Mouse (Mus musculus): ENCODE measurements around the gene Polr2f. TPM values are rescaled to one million over a fixed set of nuclear protein-coding genes. Genes with fewer than 3 reads are reported as not detected.

Gene Polr2f
- total RNA-seq, 2 experiments from 2014 or later = 95.2 to 109 TPM

- no peak for DNase-seq (ENCODE audit: low spot score in 2 of 2)
- intact Hi-C loops (cut with DNase I) = no loop called here
These were observed 29.0 kb upstream of the Polr2f start for GRCm38 (mm10) chr15:79111774-79112173.

- DNase-seq (ENCODE audit: low spot score in 2 of 2) = no peak
- intact Hi-C loops (cut with DNase I) = no loop called here
These were observed 25.5 kb upstream of the Polr2f start for GRCm38 (mm10) chr15:79115276-79115675.

- intact Hi-C loops (cut with DNase I) = no loop called here
- no peak for DNase-seq (ENCODE audit: low spot score in 2 of 2)
These were observed 21.3 kb upstream of the Polr2f start for GRCm38 (mm10) chr15:79119491-79119890.

DNA sequence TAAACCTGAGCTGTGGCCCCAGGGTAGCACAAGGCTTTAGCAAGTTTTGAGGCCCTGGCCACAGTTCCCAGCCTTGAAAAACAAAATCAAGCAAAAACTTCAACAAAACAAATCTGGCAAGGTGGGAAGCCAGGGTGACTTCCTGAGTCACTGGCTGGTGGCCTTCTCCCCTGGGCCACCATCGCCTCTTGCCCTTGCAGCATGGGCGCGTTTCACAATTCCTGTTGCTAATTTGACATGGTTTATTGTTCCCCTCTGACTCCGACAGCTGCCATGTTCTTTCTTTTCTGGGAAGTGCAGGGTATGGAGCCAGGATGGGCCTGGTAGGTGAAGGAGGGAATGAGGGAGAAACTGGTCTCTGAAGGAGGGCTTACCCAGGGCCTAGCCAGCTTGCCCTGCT lies 18.7 kb upstream of the Polr2f start:
- intact Hi-C loops (cut with DNase I) = no loop called here

GRCm38 (mm10) chr15:79122546-79122945 lies 18.3 kb upstream of the Polr2f start:
- intact Hi-C loops (cut with DNase I) = no loop called here
- no peak for DNase-seq (ENCODE audit: low spot score in 2 of 2)

More for the DNA sequence above, 18.7 kb upstream of the Polr2f start:
- no peak for DNase-seq (ENCODE audit: low spot score in 2 of 2)

DNA sequence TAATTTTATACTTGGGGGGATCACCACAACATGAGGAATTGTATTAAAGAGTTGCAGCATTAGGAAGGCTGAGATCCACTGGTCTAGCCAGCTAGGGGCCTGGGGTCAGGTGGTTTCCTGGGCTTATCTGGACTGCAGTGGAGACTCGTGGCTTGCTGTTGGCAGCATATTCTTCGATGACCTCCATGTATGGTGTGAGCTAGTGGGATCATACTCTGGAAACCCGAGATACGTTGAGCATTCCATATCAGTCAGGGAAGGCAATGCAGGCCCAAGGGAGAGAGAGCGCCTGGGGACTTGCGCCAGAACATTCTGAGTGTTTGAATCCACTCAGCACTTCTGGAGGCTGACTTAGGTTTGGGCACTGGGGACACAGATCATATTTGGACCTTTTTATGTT lies 17.1 kb upstream of the Polr2f start:
- DNase-seq (ENCODE audit: low spot score in 2 of 2) = no peak
- intact Hi-C loops (cut with DNase I) = no loop called here

DNA sequence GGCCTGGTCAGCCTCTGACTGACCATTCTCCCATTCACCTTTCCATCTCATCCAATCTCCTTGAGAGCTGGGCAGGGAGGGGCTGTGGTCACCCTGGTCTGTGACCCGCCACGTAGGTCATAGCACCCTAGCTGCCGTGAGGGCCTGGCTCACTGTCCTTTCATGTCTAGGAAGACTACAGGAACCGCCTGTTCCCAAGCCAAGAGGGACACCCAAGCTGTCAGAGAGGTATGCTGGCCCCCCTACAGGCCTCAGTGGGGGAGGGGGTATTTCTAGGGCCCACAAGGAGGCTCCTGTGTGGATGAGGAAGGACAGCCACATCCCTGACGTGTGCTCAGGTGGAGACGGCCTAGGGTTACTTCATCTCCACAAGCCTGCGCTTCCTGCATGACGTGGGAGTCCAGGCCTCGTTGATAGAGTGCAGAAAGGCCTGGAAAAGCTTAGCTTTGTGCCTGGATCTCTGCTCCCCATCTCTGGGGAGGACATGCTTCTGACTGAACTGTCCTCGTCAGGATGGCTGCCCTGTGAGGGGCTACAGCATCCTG lies 16.4 kb upstream of the Polr2f start:
- no peak for DNase-seq (ENCODE audit: low spot score in 2 of 2)
- intact Hi-C loops (cut with DNase I) = no loop called here

- DNase-seq (ENCODE audit: low spot score in 2 of 2) = peak; percentile 36 to 50
- intact Hi-C loops (cut with DNase I) = no loop called here
These were observed 14.4 kb upstream of the Polr2f start for GRCm38 (mm10) chr15:79126217-79126932.

DNA sequence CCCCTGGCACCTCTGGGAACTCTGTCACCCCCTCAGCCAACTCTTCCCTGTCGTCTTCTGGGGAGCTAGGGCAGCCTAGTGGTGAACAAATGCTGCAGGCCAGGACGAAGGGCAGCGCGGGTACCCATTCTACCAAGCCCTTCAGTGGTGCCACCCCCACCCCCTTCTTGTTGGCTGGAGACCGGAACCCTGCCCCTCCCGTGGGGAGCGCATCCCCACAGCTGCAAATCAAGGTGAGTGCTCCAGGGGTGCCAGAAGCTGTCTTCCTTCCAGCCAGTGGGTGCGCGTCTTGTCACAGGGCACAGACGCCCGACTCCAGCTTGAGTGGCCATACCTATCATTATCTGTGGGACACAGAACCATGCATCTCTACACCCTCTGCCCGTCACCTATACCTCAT lies 13.7 kb upstream of the Polr2f start:
- no peak for DNase-seq (ENCODE audit: low spot score in 2 of 2)
- intact Hi-C loops (cut with DNase I) = no loop called here

- DNase-seq (ENCODE audit: low spot score in 2 of 2) = no peak
- intact Hi-C loops (cut with DNase I) = no loop called here
These were observed 12.6 kb upstream of the Polr2f start for GRCm38 (mm10) chr15:79128208-79128607.

DNA sequence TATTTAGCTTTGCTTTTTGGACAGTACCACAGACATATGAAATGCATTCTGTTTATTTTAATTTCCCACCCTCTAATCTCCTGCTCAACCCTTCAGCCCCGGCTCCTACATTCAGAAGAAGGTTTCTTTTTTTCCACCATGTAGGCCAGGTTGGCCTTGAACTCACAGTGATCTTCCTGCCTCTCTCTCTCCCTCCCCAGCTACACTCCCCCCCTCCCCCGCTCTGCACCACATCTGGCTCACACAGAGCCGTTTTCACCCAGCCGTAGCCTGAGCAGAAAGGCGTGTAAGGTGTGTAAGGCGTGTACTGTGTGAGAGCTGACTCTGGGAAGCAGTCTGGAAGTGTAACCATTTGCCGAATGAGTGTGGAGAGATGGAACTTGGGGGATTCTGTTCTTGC lies 11.5 kb upstream of the Polr2f start:
- no peak for DNase-seq (ENCODE audit: low spot score in 2 of 2)
- intact Hi-C loops (cut with DNase I) = no loop called here

DNA sequence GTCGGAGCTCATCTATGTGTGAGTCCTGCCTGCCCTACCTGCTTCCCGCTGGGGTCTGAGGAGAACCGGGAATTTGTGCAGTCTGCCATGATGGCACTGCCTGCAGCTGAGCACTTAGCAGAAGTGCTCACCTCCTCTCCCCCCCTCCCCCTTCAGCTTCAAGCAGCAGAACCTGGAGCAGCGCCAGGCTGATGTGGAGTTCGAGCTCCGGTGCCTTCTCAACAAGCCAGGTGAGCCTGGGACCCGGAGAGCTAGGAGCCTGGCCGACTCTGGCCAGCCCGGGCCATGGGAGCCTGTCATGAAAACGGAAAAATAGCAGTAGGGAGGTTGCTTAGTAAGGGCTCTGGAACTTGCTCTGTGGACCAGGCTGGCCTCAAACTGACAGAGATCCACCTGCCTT lies 10.0 kb upstream of the Polr2f start:
- intact Hi-C loops (cut with DNase I) = loop anchor here (5.0 kb wide), 1 partner anchor 33 kb away; no protein-coding TSS in a partner anchor
- DNase-seq (ENCODE audit: low spot score in 2 of 2) = no peak

DNA sequence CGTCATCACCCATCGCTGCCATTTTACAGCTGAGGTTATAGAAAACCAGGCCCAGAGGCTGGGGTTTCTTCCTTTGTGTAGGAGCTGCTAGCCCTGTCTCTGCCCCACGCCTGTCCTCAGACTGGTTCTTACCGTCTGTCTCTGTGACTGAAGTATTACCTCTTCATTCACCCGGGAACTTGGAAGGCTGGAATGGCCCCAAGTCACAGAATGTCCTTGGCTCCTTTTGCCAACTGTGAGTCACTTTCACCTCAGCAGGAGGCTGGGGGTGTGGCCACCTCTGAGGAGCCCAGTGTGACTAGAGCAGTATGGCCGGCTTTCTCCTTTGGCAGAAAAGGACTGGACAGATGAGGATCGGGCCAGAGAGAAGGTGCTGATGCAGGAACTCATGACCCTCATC lies 9.4 kb upstream of the Polr2f start:
- DNase-seq (ENCODE audit: low spot score in 2 of 2) = peak in 1 of 2 experiments; percentile 33
- intact Hi-C loops (cut with DNase I) = loop anchor here (5.0 kb wide), 1 partner anchor 34 kb away; no protein-coding TSS in a partner anchor

GRCm38 (mm10) chr15:79133191-79133661 lies 7.6 kb upstream of the Polr2f start:
- no peak for DNase-seq (ENCODE audit: low spot score in 2 of 2)

GRCm38 (mm10) chr15:79134496-79135270 lies 6.1 kb upstream of the Polr2f start:
- DNase-seq (ENCODE audit: low spot score in 2 of 2) = no peak
- intact Hi-C loops (cut with DNase I) = loop anchor here (5.0 kb wide), 1 partner anchor 37 kb away; no protein-coding TSS in a partner anchor

More at GRCm38 (mm10) chr15:79133191-79133661, 7.6 kb upstream of the Polr2f start:
- intact Hi-C loops (cut with DNase I) = loop anchor here (5.0 kb wide), 1 partner anchor 36 kb away; no protein-coding TSS in a partner anchor

GRCm38 (mm10) chr15:79135332-79135731 lies 5.5 kb upstream of the Polr2f start:
- DNase-seq (ENCODE audit: low spot score in 2 of 2) = no peak
- intact Hi-C loops (cut with DNase I) = no loop called here

GRCm38 (mm10) chr15:79135783-79136575 lies 4.8 kb upstream of the Polr2f start:
- no peak for DNase-seq (ENCODE audit: low spot score in 2 of 2)
- intact Hi-C loops (cut with DNase I) = no loop called here

DNA sequence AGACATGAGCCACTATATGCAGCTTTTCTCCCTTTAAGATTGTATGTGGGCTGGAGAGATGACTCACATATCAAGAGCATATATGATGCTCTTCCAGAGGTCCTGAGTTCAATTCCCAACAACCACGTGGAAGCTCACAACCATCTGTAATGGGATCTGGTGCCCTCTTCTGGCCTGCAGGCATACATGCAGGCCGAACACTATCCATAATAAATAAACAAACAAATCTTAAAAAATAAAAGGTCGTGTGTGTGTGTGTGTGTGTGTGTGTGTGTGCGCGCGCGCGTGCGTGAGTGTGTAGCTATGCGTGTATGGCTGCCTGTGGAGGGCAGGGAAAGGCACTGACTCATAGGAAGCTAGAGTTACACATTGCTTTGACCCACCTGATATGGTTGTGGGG lies 1.2 kb upstream of the Polr2f start:
- intact Hi-C loops (cut with DNase I) = loop anchor here (5.0 kb wide), 1 partner anchor 62 kb away; the partner anchor contains the start of gene Eif3l
- DNase-seq (ENCODE audit: low spot score in 2 of 2) = no peak

DNA sequence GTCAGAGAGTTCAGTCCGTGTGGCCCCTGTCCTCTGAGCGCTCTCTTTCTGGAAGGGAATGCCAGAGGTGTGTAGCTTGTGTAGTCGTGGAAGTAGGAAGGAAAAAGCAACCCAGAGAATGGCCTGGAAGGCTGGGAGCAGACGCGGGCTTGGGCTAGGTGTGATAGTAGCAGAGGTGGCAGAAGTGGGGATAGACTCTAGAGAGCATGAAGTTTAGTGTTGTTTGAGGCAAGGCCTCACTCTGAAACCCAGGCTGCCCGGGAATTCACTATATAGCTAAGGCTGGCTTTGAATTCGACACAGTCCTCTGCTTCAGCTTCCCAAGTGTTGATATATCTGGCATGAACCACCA lies 733 bp downstream of the Polr2f start:
- intact Hi-C loops (cut with DNase I) = loop anchor here (5.0 kb wide), 1 partner anchor 64 kb away; the partner anchor contains the start of gene Eif3l
- DNase-seq (ENCODE audit: low spot score in 2 of 2) = no peak

All from left cerebral cortex, postnatal 36 days (tissue).